9 mouse cellular contexts compared by ENCODE assay signal in the genomic region with DNA sequence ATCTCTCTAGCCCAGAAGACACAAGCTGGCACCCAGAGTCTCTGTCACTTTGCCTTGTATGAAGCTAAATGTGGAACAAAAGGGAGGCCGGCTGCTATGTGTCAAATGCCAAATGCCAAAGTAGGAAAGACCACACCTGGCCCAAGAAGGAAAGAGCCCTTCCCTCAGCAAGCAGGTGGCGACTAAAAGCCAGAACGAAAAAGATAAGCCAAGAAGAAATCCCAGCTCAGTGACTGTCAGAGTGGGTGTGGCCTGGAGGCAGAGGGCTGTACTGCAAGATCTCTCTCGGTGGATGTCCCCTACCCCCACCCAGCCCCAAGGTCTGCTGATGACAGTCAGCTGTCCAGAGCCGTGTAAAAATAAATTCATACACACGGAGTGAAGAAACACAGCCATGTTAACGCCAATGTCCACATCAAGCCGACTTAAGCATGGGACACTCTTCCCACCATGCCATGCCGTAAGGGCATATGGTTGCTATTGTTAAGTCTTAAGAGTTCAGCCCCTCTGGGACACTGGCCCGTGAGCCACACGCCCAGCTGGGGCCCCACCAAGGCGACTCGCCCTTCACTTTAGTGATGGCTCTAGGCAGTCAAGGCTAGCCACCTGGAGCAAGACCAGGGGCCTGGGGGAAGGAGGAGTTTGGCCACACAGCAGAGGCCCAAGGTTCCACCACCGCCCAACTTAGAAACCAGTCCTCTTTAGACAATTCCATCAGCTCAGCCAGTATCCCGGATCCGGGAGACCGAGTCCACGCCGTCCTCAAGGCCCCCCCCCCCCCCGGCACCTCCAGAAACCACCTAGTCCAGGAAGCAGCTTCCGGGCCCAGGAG. TPM values are rescaled to one million over a fixed set of nuclear protein-coding genes. Genes with fewer than 3 reads are reported as not detected.
A peak's percentile ranks its signal among the peaks of the same experiment; 100 is the strongest.
DNase-seq lines count a peak whose midpoint lies in the region; ATAC-seq and TF ChIP-seq lines count a peak whose summit lies in the region.
"Had no signal": no experiment of that assay in that cellular context is flagged by ENCODE, and none has a peak within 500 bp of the region (broad histone marks: within the 10 kb centered on the region; RNA-seq: fewer than 3 reads in every experiment).

No protein-coding gene starts in this region.

- H3K4me1 ChIP-seq in embryonic facial prominence, embryonic 12.5 days: peaks cover 40% of the 10 kb centered on the region
- H3K4me1 ChIP-seq in hindbrain, embryonic 11.5 days (replicated peaks; ENCODE audit: control insufficient read depth, insufficient read depth, low read length): peaks cover 16% of the 10 kb centered on the region
- peaks cover 59% of the 10 kb centered on the region for H3K4me1 ChIP-seq in liver, postnatal 0 days (ENCODE audit: insufficient read depth)

- peak overlapping the region; percentile 95 for H3K27ac ChIP-seq in embryonic facial prominence, embryonic 12.5 days
- peak overlapping the region; percentile 95 for H3K27ac ChIP-seq in hindbrain, embryonic 11.5 days (ENCODE audit: low read depth, low read length)
- peak overlapping the region; percentile 94 for H3K27ac ChIP-seq in liver, postnatal 0 days (ENCODE audit: low read depth)

- 7% methylated on average over 21 of the region's 21 CpGs for WGBS in embryonic facial prominence, embryonic 12.5 days
- WGBS in hindbrain, embryonic 11.5 days: 8% methylated on average over 17 of the region's 21 CpGs
- 6% methylated on average over 21 of the region's 21 CpGs for WGBS in liver, postnatal 0 days (ENCODE audit: insufficient replicate concordance)

- TF ChIP-seq EP300 in liver, postnatal 0 days (IDR thresholded peaks at IDR 0.05; ENCODE audit: low read depth): no peak

- DNase-seq in adrenal gland, adult 2 months: peak; percentile 87
- DNase-seq in adrenal gland, postnatal 4 days (ENCODE audit: low spot score in 2 of 2): no peak
- DNase-seq in ES-CJ7 (ENCODE audit: low read depth, low spot score): peak; percentile 37
- peak; percentile 62 for DNase-seq in hindbrain, embryonic 11.5 days (ENCODE audit: low spot score)
- DNase-seq in liver, postnatal 0 days: peak; percentile 49
- DNase-seq in retina, postnatal 1 day: peak; percentile 75
- no peak for DNase-seq in right cerebral cortex, postnatal 14 days

- ATAC-seq in embryonic facial prominence, embryonic 12.5 days (ENCODE audit: insufficient number of reproducible peaks, insufficient read depth, low FRiP score, low TSS enrichment): no peak
- peak; percentile 48 for ATAC-seq in hindbrain, embryonic 11.5 days (ENCODE audit: low FRiP score)
- no peak for ATAC-seq in liver, postnatal 0 days

- peak; percentile 14; the same call in 1 of the 2 replicates for TF ChIP-seq CTCF in liver, postnatal 0 days (IDR thresholded peaks at IDR 0.05; ENCODE audit: low read depth)

- H3K9me3 ChIP-seq in embryonic facial prominence, embryonic 12.5 days: no peaks in the 10 kb centered on the region
- H3K9me3 ChIP-seq in hindbrain, embryonic 11.5 days (ENCODE audit: control insufficient read depth, low read length): no peaks in the 10 kb centered on the region
- no peaks in the 10 kb centered on the region for H3K9me3 ChIP-seq in liver, postnatal 0 days (ENCODE audit: low read length)

- peak overlapping the region; percentile 83 for H3K4me2 ChIP-seq in embryonic facial prominence, embryonic 12.5 days (replicated peaks)
- H3K4me2 ChIP-seq in hindbrain, embryonic 11.5 days (replicated peaks; ENCODE audit: low read depth, low read length): peak overlapping the region; percentile 81
- peak overlapping the region; percentile 97 for H3K4me2 ChIP-seq in liver, postnatal 0 days (ENCODE audit: low read depth, low read length)

- peaks cover 11% of the 10 kb centered on the region for H3K27me3 ChIP-seq in embryonic facial prominence, embryonic 12.5 days
- no peaks in the 10 kb centered on the region for H3K27me3 ChIP-seq in hindbrain, embryonic 11.5 days (ENCODE audit: control insufficient read depth, insufficient read depth, low read length)
- H3K27me3 ChIP-seq in liver, postnatal 0 days (ENCODE audit: insufficient read depth, low read length): peaks cover 3% of the 10 kb centered on the region; the same call in 1 of the 2 replicates
- H3K27me3 ChIP-seq: Patski had no signal

- H3K9ac ChIP-seq in embryonic facial prominence, embryonic 12.5 days: peak overlapping the region; percentile 100
- peak overlapping the region; percentile 100 for H3K9ac ChIP-seq in hindbrain, embryonic 11.5 days (ENCODE audit: low read depth, low read length)
- peak overlapping the region; percentile 99 for H3K9ac ChIP-seq in liver, postnatal 0 days (replicated peaks)

- peaks cover 36% of the 10 kb centered on the region for H3K36me3 ChIP-seq in embryonic facial prominence, embryonic 12.5 days
- H3K36me3 ChIP-seq in hindbrain, embryonic 11.5 days (ENCODE audit: control insufficient read depth, insufficient read depth, low read length): peaks cover 16% of the 10 kb centered on the region
- peaks cover 28% of the 10 kb centered on the region for H3K36me3 ChIP-seq in liver, postnatal 0 days (replicated peaks; ENCODE audit: insufficient read depth, low read length)

- H3K4me3 ChIP-seq in embryonic facial prominence, embryonic 12.5 days: peak overlapping the region; percentile 97
- H3K4me3 ChIP-seq in hindbrain, embryonic 11.5 days (ENCODE audit: low read depth, low read length): peak overlapping the region; percentile 98
- H3K4me3 ChIP-seq in liver, postnatal 0 days (ENCODE audit: low read depth, low read length): peak overlapping the region; percentile 90

RNA-seq across cellular contexts. Expression of gene Akt1, which starts 1.7 kb away (rescaled TPM):
- 100 to 1,000 TPM; 267 to 369 TPM for total RNA-seq in adrenal gland, adult 2 months (2021)
- 291 and 463 TPM in 2 replicates for polyA plus RNA-seq in adrenal gland, adult 2 months (2012; rRNA removed)
- 100 to 1,000 TPM; 334 to 351 TPM for total RNA-seq in adrenal gland, postnatal 4 days (2021)
- polyA plus RNA-seq in embryonic facial prominence, embryonic 12.5 days (2016; fragmentation: Nextera tagmentation; extraction: Ambion mirVana): 98.8 and 153 TPM in 2 replicates
- 50.8 and 76.5 TPM in 2 replicates for polyA plus RNA-seq in hindbrain, embryonic 11.5 days (2014; fragmentation: Nextera tagmentation; extraction: Ambion mirVana)
- polyA plus RNA-seq in liver, postnatal 0 days (2015; fragmentation: Nextera tagmentation; extraction: Ambion mirVana): 26.7 and 29.3 TPM in 2 replicates

RNA-seq across cellular contexts. Expression of gene Zbtb42, which starts 5.7 kb away (rescaled TPM):
- total RNA-seq in adrenal gland, adult 2 months (2021): 10 to 100 TPM in 1 of 2 experiments, 1 to 10 TPM in 1; 5.5 to 15.8 TPM
- 25.5 and 32.6 TPM in 2 replicates for polyA plus RNA-seq in adrenal gland, adult 2 months (2012; rRNA removed)
- total RNA-seq in adrenal gland, postnatal 4 days (2021): 1 to 10 TPM; 6.4 to 6.8 TPM
- 2.1 and 2.5 TPM in 2 replicates for polyA plus RNA-seq in embryonic facial prominence, embryonic 12.5 days (2016; fragmentation: Nextera tagmentation; extraction: Ambion mirVana)
- polyA plus RNA-seq in hindbrain, embryonic 11.5 days (2014; fragmentation: Nextera tagmentation; extraction: Ambion mirVana): 4.3 and 7.0 TPM in 2 replicates
- 1.3 and 1.6 TPM in 2 replicates for polyA plus RNA-seq in liver, postnatal 0 days (2015; fragmentation: Nextera tagmentation; extraction: Ambion mirVana)

RNA-seq across cellular contexts. Expression of gene Siva1, which starts 28.5 kb away (rescaled TPM):
- total RNA-seq in adrenal gland, adult 2 months (2021): 10 to 100 TPM; 23.6 to 53.6 TPM
- polyA plus RNA-seq in adrenal gland, adult 2 months (2012; rRNA removed): 49.1 and 67.3 TPM in 2 replicates
- total RNA-seq in adrenal gland, postnatal 4 days (2021): 10 to 100 TPM; 69.9 to 72.6 TPM
- polyA plus RNA-seq in embryonic facial prominence, embryonic 12.5 days (2016; fragmentation: Nextera tagmentation; extraction: Ambion mirVana): 205 and 218 TPM in 2 replicates
- 178 and 182 TPM in 2 replicates for polyA plus RNA-seq in hindbrain, embryonic 11.5 days (2014; fragmentation: Nextera tagmentation; extraction: Ambion mirVana)
- polyA plus RNA-seq in liver, postnatal 0 days (2015; fragmentation: Nextera tagmentation; extraction: Ambion mirVana): 55.6 and 62.2 TPM in 2 replicates

RNA-seq across cellular contexts. Expression of gene Cep170b, which starts 47.3 kb away (rescaled TPM):
- total RNA-seq in adrenal gland, adult 2 months (2021): 10 to 100 TPM; 48.8 to 52.1 TPM
- 49.0 and 52.5 TPM in 2 replicates for polyA plus RNA-seq in adrenal gland, adult 2 months (2012; rRNA removed)
- 10 to 100 TPM; 49.2 to 56.6 TPM for total RNA-seq in adrenal gland, postnatal 4 days (2021)
- polyA plus RNA-seq in embryonic facial prominence, embryonic 12.5 days (2016; fragmentation: Nextera tagmentation; extraction: Ambion mirVana): 17.0 and 19.2 TPM in 2 replicates
- 8.5 and 8.7 TPM in 2 replicates for polyA plus RNA-seq in hindbrain, embryonic 11.5 days (2014; fragmentation: Nextera tagmentation; extraction: Ambion mirVana)
- 4.0 and 4.8 TPM in 2 replicates for polyA plus RNA-seq in liver, postnatal 0 days (2015; fragmentation: Nextera tagmentation; extraction: Ambion mirVana)

RNA-seq across cellular contexts. Expression of gene Adssl1, which starts 53.1 kb away (rescaled TPM):
- 10 to 100 TPM; 10.7 to 39.1 TPM for total RNA-seq in adrenal gland, adult 2 months (2021)
- 10.6 and 11.0 TPM in 2 replicates for polyA plus RNA-seq in adrenal gland, adult 2 months (2012; rRNA removed)
- 10 to 100 TPM; 17.1 to 19.5 TPM for total RNA-seq in adrenal gland, postnatal 4 days (2021)
- polyA plus RNA-seq in embryonic facial prominence, embryonic 12.5 days (2016; fragmentation: Nextera tagmentation; extraction: Ambion mirVana): 5.0 and 6.6 TPM in 2 replicates
- polyA plus RNA-seq in hindbrain, embryonic 11.5 days (2014; fragmentation: Nextera tagmentation; extraction: Ambion mirVana): 2.1 and 2.6 TPM in 2 replicates
- 22.8 and 24.4 TPM in 2 replicates for polyA plus RNA-seq in liver, postnatal 0 days (2015; fragmentation: Nextera tagmentation; extraction: Ambion mirVana)

Comparison
In these comparisons a context has a peak if more than half of its experiments do, and no peak if none do; other contexts are left out.
1. DNase-seq: peak in adrenal gland, adult 2 months (single experiment), ES-CJ7 (single experiment), hindbrain, embryonic 11.5 days (single experiment), liver, postnatal 0 days (single experiment) and retina, postnatal 1 day (single experiment); none in adrenal gland, postnatal 4 days (0 of 2) and right cerebral cortex, postnatal 14 days (single experiment).
2. Peak in every context shown above with its lines, with median percentiles within 50 percentile points of each other: H3K27ac ChIP-seq, H3K4me2 ChIP-seq, H3K4me3 ChIP-seq and H3K9ac ChIP-seq.